Mouse (Mus musculus): ENCODE data around the gene Rell1. TPM values are rescaled to one million over a fixed set of nuclear protein-coding genes. Genes with fewer than 3 reads are reported as not detected.
A peak's percentile ranks its signal among the peaks of the same experiment; 100 is the strongest.

The Rell1 gene
- total and polyA plus RNA-seq, 2 experiments from 2014 or later: 5.8 to 8.0 TPM

GRCm38 (mm10) chr5:63876081-63876480 lies 92.6 kb downstream of the Rell1 start:
- TF ChIP-seq EP300 (IDR thresholded peaks at IDR 0.05; ENCODE audit: low read depth) (no peak), CTCF (IDR thresholded peaks at IDR 0.05; ENCODE audit: low read depth) (no peak)
- H3K9me3 ChIP-seq (replicated peaks; ENCODE audit: control insufficient read depth, low read length): no peaks in the 10 kb centered on the region
- no peaks in the 10 kb centered on the region for H3K4me1 ChIP-seq (ENCODE audit: control insufficient read depth, insufficient read depth)
- no peak overlapping the region for H3K27ac ChIP-seq (ENCODE audit: low read depth)
- H3K4me3 ChIP-seq (ENCODE audit: low read depth, low read length): no peak overlapping the region
- ATAC-seq (ENCODE audit: insufficient read depth, low read depth) (no peak), DNase-seq (ENCODE audit: low spot score) (no peak)
- no peak overlapping the region for H3K4me2 ChIP-seq (ENCODE audit: low read depth, low read length)
- 86% methylated on average over 4 of the region's 4 CpGs for whole genome bisulfite sequencing
- no peak overlapping the region for H3K9ac ChIP-seq (replicated peaks; ENCODE audit: low read depth, low read length)
- no peaks in the 10 kb centered on the region for H3K36me3 ChIP-seq (replicated peaks; ENCODE audit: control insufficient read depth, insufficient read depth, low read length)
- H3K27me3 ChIP-seq (ENCODE audit: control insufficient read depth, insufficient read depth, low read length): no peaks in the 10 kb centered on the region

- H3K4me1 ChIP-seq (ENCODE audit: control insufficient read depth, insufficient read depth): no peaks in the 10 kb centered on the region
- no peak for DNase-seq (ENCODE audit: low spot score)
- no peak overlapping the region for H3K27ac ChIP-seq (ENCODE audit: low read depth)
- H3K27me3 ChIP-seq (ENCODE audit: control insufficient read depth, insufficient read depth, low read length): no peaks in the 10 kb centered on the region
- H3K4me3 ChIP-seq (ENCODE audit: low read depth, low read length): no peak overlapping the region
- no peaks in the 10 kb centered on the region for H3K9me3 ChIP-seq (replicated peaks; ENCODE audit: control insufficient read depth, low read length)
- WGBS: 60% methylated on average over 16 of the region's 16 CpGs
- no peak overlapping the region for H3K4me2 ChIP-seq (ENCODE audit: low read depth, low read length)
- TF ChIP-seq CTCF (IDR thresholded peaks at IDR 0.05; ENCODE audit: low read depth): no peak
- TF ChIP-seq EP300 (IDR thresholded peaks at IDR 0.05; ENCODE audit: low read depth): no peak
- peak; percentile 63; the same call in 1 of the 2 replicates for ATAC-seq (ENCODE audit: insufficient read depth, low read depth)
- no peak overlapping the region for H3K9ac ChIP-seq (replicated peaks; ENCODE audit: low read depth, low read length)
- no peaks in the 10 kb centered on the region for H3K36me3 ChIP-seq (replicated peaks; ENCODE audit: control insufficient read depth, insufficient read depth, low read length)
Observed at GRCm38 (mm10) chr5:63874880-63875279, 93.8 kb downstream of the Rell1 start.

GRCm38 (mm10) chr5:63872176-63872932 lies 96.3 kb downstream of the Rell1 start:
- WGBS: 68% methylated on average over 17 of the region's 17 CpGs
- TF ChIP-seq CTCF (IDR thresholded peaks at IDR 0.05; ENCODE audit: low read depth): no peak
- no peak for TF ChIP-seq EP300 (IDR thresholded peaks at IDR 0.05; ENCODE audit: low read depth)

GRCm38 (mm10) chr5:63867421-63867820 lies 101.3 kb downstream of the Rell1 start:
- DNase-seq (ENCODE audit: low spot score): no peak
- TF ChIP-seq CTCF (IDR thresholded peaks at IDR 0.05; ENCODE audit: low read depth): no peak
- TF ChIP-seq EP300 (IDR thresholded peaks at IDR 0.05; ENCODE audit: low read depth): no peak
- no peaks in the 10 kb centered on the region for H3K27me3 ChIP-seq (ENCODE audit: control insufficient read depth, insufficient read depth, low read length)
- no peak overlapping the region for H3K4me2 ChIP-seq (ENCODE audit: low read depth, low read length)
- no peak overlapping the region for H3K4me3 ChIP-seq (ENCODE audit: low read depth, low read length)
- H3K36me3 ChIP-seq (replicated peaks; ENCODE audit: control insufficient read depth, insufficient read depth, low read length): no peaks in the 10 kb centered on the region
- ATAC-seq (ENCODE audit: insufficient read depth, low read depth): no peak
- WGBS: 48% methylated on average over 3 of the region's 3 CpGs
- no peak overlapping the region for H3K9ac ChIP-seq (replicated peaks; ENCODE audit: low read depth, low read length)
- H3K4me1 ChIP-seq (ENCODE audit: control insufficient read depth, insufficient read depth): no peaks in the 10 kb centered on the region
- no peaks in the 10 kb centered on the region for H3K9me3 ChIP-seq (replicated peaks; ENCODE audit: control insufficient read depth, low read length)
- H3K27ac ChIP-seq (ENCODE audit: low read depth): no peak overlapping the region

More at GRCm38 (mm10) chr5:63872176-63872932, 96.3 kb downstream of the Rell1 start:
- no peak overlapping the region for H3K27ac ChIP-seq (ENCODE audit: low read depth)
- no peaks in the 10 kb centered on the region for H3K36me3 ChIP-seq (replicated peaks; ENCODE audit: control insufficient read depth, insufficient read depth, low read length)
- no peak for ATAC-seq (ENCODE audit: insufficient read depth, low read depth)
- no peaks in the 10 kb centered on the region for H3K9me3 ChIP-seq (replicated peaks; ENCODE audit: control insufficient read depth, low read length)
- no peak overlapping the region for H3K9ac ChIP-seq (replicated peaks; ENCODE audit: low read depth, low read length)
- no peak overlapping the region for H3K4me3 ChIP-seq (ENCODE audit: low read depth, low read length)
- H3K4me1 ChIP-seq (ENCODE audit: control insufficient read depth, insufficient read depth): no peaks in the 10 kb centered on the region
- no peak overlapping the region for H3K4me2 ChIP-seq (ENCODE audit: low read depth, low read length)
- DNase-seq (ENCODE audit: low spot score): no peak
- no peaks in the 10 kb centered on the region for H3K27me3 ChIP-seq (ENCODE audit: control insufficient read depth, insufficient read depth, low read length)

GRCm38 (mm10) chr5:63858901-63859300 lies 109.8 kb downstream of the Rell1 start:
- no peaks in the 10 kb centered on the region for H3K9me3 ChIP-seq (replicated peaks; ENCODE audit: control insufficient read depth, low read length)
- no peak for ATAC-seq (ENCODE audit: insufficient read depth, low read depth)
- no peaks in the 10 kb centered on the region for H3K4me1 ChIP-seq (ENCODE audit: control insufficient read depth, insufficient read depth)
- DNase-seq (ENCODE audit: low spot score): no peak
- 70% methylated on average over 8 of the region's 8 CpGs for WGBS
- H3K4me2 ChIP-seq (ENCODE audit: low read depth, low read length): no peak overlapping the region
- no peaks in the 10 kb centered on the region for H3K27me3 ChIP-seq (ENCODE audit: control insufficient read depth, insufficient read depth, low read length)
- H3K27ac ChIP-seq (ENCODE audit: low read depth): no peak overlapping the region
- no peak for TF ChIP-seq CTCF (IDR thresholded peaks at IDR 0.05; ENCODE audit: low read depth)
- no peak for TF ChIP-seq EP300 (IDR thresholded peaks at IDR 0.05; ENCODE audit: low read depth)
- H3K36me3 ChIP-seq (replicated peaks; ENCODE audit: control insufficient read depth, insufficient read depth, low read length): no peaks in the 10 kb centered on the region
- H3K4me3 ChIP-seq (ENCODE audit: low read depth, low read length): no peak overlapping the region
- H3K9ac ChIP-seq (replicated peaks; ENCODE audit: low read depth, low read length): no peak overlapping the region

Other genes starting within 250 kb of the Rell1 start
- gene 0610040J01Rik, start 156.5 kb downstream of the Rell1 start, total RNA-seq (2014; rRNA removed; ENCODE audit: low replicate concordance): 0.11 and 3.2 TPM in 2 replicates
- gene 0610040J01Rik, start 156.5 kb downstream of the Rell1 start, polyA plus RNA-seq (2015; fragmentation: Nextera tagmentation; extraction: Ambion mirVana): 0.53 and 1.0 TPM in 2 replicates
- 5.8 and 6.5 TPM in 2 replicates for gene Pgm2, start 124.1 kb upstream of the Rell1 start, total RNA-seq (2014; rRNA removed; ENCODE audit: low replicate concordance)
- 9.6 and 10.4 TPM in 2 replicates for gene Pgm2, start 124.1 kb upstream of the Rell1 start, polyA plus RNA-seq (2015; fragmentation: Nextera tagmentation; extraction: Ambion mirVana)
- gene Tbc1d1, start 187.4 kb upstream of the Rell1 start, total RNA-seq (2014; rRNA removed; ENCODE audit: low replicate concordance): 43.7 and 55.4 TPM in 2 replicates
- gene Tbc1d1, start 187.4 kb upstream of the Rell1 start, polyA plus RNA-seq (2015; fragmentation: Nextera tagmentation; extraction: Ambion mirVana): 18.3 and 22.4 TPM in 2 replicates

Data from heart, postnatal 0 days (tissue).